Mouse (Mus musculus): ENCODE data around the gene Cntnap5b. TPM values are rescaled to one million over a fixed set of nuclear protein-coding genes. Genes with fewer than 3 reads are reported as not detected.

The Cntnap5b gene
- total and polyA plus RNA-seq, 3 experiments, result not detected

- dilution Hi-C loops (cut with MboI; ENCODE audit: extremely low pct_ligation_motif_present, extremely low pct_unique_long_range_greater_than_20kb, low sequenced_read_pairs) (no loop called here), in situ Hi-C loops (cut with MboI; ENCODE audit: low pct_ligation_motif_present, low pct_unique_long_range_greater_than_20kb, low sequenced_read_pairs) (no loop called here)
- peaks cover 25% of the 10 kb centered on the region for H3K9me3 ChIP-seq (replicated peaks; ENCODE audit: low read length)
- no peak overlapping the region for H3K4me3 ChIP-seq (replicated peaks in 1 of 3; ENCODE audit: low read depth in 2 of 3, low read length in 2 of 3, poor library complexity in 1 of 3)
- no peaks in the 10 kb centered on the region for H3K79me2 ChIP-seq (replicated peaks; ENCODE audit: control insufficient read depth, extremely low read depth, insufficient read depth, poor library complexity, severe bottlenecking)
- H3K27ac ChIP-seq (ENCODE audit: insufficient read depth, low read depth), result no peak overlapping the region
- H3K27me3 ChIP-seq (replicated peaks), result no peaks in the 10 kb centered on the region
- H3K4me1 ChIP-seq (ENCODE audit: control insufficient read depth in 1 of 2, insufficient read depth in 2 of 2), result no peaks in the 10 kb centered on the region
- no peak for TF ChIP-seq USF1 (IDR thresholded peaks at IDR 0.05; ENCODE audit: low read depth, low read length)
- no peak for TF ChIP-seq RAD21 (IDR thresholded peaks at IDR 0.05; ENCODE audit: low read depth, low read length)
- no peak for TF ChIP-seq BHLHE40 (IDR thresholded peaks at IDR 0.05; ENCODE audit: low read depth, low read length)
- no peak for TF ChIP-seq ZKSCAN1 (IDR thresholded peaks at IDR 0.05; ENCODE audit: borderline replicate concordance, low read depth, low read length)
- no peak for TF ChIP-seq PAX5 (IDR thresholded peaks at IDR 0.05; ENCODE audit: low read length)
- no peak for TF ChIP-seq USF2 (conservative IDR thresholded peaks at IDR 0.05; ENCODE audit: low read depth, low read length)
- TF ChIP-seq MAZ (IDR thresholded peaks at IDR 0.05; ENCODE audit: low read depth, low read length), result no peak
- TF ChIP-seq JUN (IDR thresholded peaks at IDR 0.05; ENCODE audit: insufficient read depth, low read depth, low read length), result no peak
- no peak for TF ChIP-seq UBTF (IDR thresholded peaks at IDR 0.05; ENCODE audit: low read depth, low read length)
- TF ChIP-seq POLR2A (IDR thresholded peaks at IDR 0.05; ENCODE audit: low read depth, low read length), result no peak
- no peak for TF ChIP-seq ZMIZ1 (IDR thresholded peaks at IDR 0.05; ENCODE audit: low read depth, low read length)
- no peak for TF ChIP-seq POLR2AphosphoS2 (IDR thresholded peaks at IDR 0.05; ENCODE audit: low read depth, low read length)
- no peak for TF ChIP-seq MYC (IDR thresholded peaks at IDR 0.05; ENCODE audit: low read depth, low read length)
- no peak for TF ChIP-seq CHD1 (IDR thresholded peaks at IDR 0.05; ENCODE audit: low read depth, low read length)
- no peak for TF ChIP-seq MAFK (IDR thresholded peaks at IDR 0.05; ENCODE audit: insufficient replicate concordance, low read length)
- TF ChIP-seq CTCF (conservative IDR thresholded peaks at IDR 0.05 in 1 of 2, IDR thresholded peaks at IDR 0.05 in 1 of 2; ENCODE audit: low read depth in 2 of 2, low read length in 2 of 2), result no peak
- no peak for TF ChIP-seq NRF1 (IDR thresholded peaks at IDR 0.05; ENCODE audit: low read depth, low read length)
- no peak for TF ChIP-seq ELF1 (IDR thresholded peaks at IDR 0.05; ENCODE audit: low read depth, low read length)
- TF ChIP-seq GABPA (IDR thresholded peaks at IDR 0.05; ENCODE audit: insufficient replicate concordance, low read depth, low read length), result no peak
- DNase-seq (ENCODE audit: extremely low read depth), result no peak
- no peak overlapping the region for H3K9ac ChIP-seq (ENCODE audit: insufficient read depth, low read depth)
- H3K36me3 ChIP-seq (replicated peaks in 1 of 2; ENCODE audit: control insufficient read depth in 1 of 2, insufficient read depth in 1 of 2, low read length in 1 of 2), result no peaks in the 10 kb centered on the region
- H3K4me2 ChIP-seq (ENCODE audit: insufficient read depth, low read depth, poor library complexity, severe bottlenecking), result no peak overlapping the region
Observed at GRCm38 (mm10) chr1:100041808-100042207, 269.2 kb downstream of the Cntnap5b start.

GRCm38 (mm10) chr1:100079812-100080211 is 307.2 kb downstream of the Cntnap5b start:
- dilution Hi-C loops (cut with MboI; ENCODE audit: extremely low pct_ligation_motif_present, extremely low pct_unique_long_range_greater_than_20kb, low sequenced_read_pairs) (no loop called here), in situ Hi-C loops (cut with MboI; ENCODE audit: low pct_ligation_motif_present, low pct_unique_long_range_greater_than_20kb, low sequenced_read_pairs) (no loop called here)
- no peak overlapping the region for H3K9ac ChIP-seq (ENCODE audit: insufficient read depth, low read depth)
- H3K27ac ChIP-seq (ENCODE audit: insufficient read depth, low read depth), result no peak overlapping the region
- no peak overlapping the region for H3K4me3 ChIP-seq (replicated peaks in 1 of 3; ENCODE audit: low read depth in 2 of 3, low read length in 2 of 3, poor library complexity in 1 of 3)
- H3K4me2 ChIP-seq (ENCODE audit: insufficient read depth, low read depth, poor library complexity, severe bottlenecking), result no peak overlapping the region
- H3K27me3 ChIP-seq (replicated peaks), result no peaks in the 10 kb centered on the region
- no peak for DNase-seq (ENCODE audit: extremely low read depth)
- no peaks in the 10 kb centered on the region for H3K36me3 ChIP-seq (replicated peaks in 1 of 2; ENCODE audit: control insufficient read depth in 1 of 2, insufficient read depth in 1 of 2, low read length in 1 of 2)
- TF ChIP-seq MEF2A (IDR thresholded peaks at IDR 0.05; ENCODE audit: borderline replicate concordance, low read depth, low read length) (no peak), JUN (IDR thresholded peaks at IDR 0.05; ENCODE audit: insufficient read depth, low read depth, low read length) (no peak), USF2 (conservative IDR thresholded peaks at IDR 0.05; ENCODE audit: low read depth, low read length) (no peak)
- no peaks in the 10 kb centered on the region for H3K79me2 ChIP-seq (replicated peaks; ENCODE audit: control insufficient read depth, extremely low read depth, insufficient read depth, poor library complexity, severe bottlenecking)
- H3K4me1 ChIP-seq (ENCODE audit: control insufficient read depth in 1 of 2, insufficient read depth in 2 of 2), result no peaks in the 10 kb centered on the region
- peaks cover 33% of the 10 kb centered on the region for H3K9me3 ChIP-seq (replicated peaks; ENCODE audit: low read length)
